Mouse (Mus musculus) olfactory bulb, adult 2 months (tissue): ENCODE data around the gene St3gal3.

Experiments used
- CTCF ChIP-seq: fragments of 200-500 bp; IDR thresholded peaks from 2 replicates; pipeline ENCODE4 v1.5.1; 2012; ENCODE audit warnings: low read depth, mild to moderate bottlenecking, low read length, moderate library complexity; ENCODE audit not compliant: insufficient read depth
- POLR2A ChIP-seq: fragments of 200-500 bp; IDR thresholded peaks from 2 replicates; pipeline ENCODE4 v1.6.1; 2012; ENCODE audit warnings: mild to moderate bottlenecking, low read depth, low read length, moderate library complexity; ENCODE audit not compliant: insufficient read depth

- TF ChIP-seq CTCF: no peak
- no peak for TF ChIP-seq POLR2A
Measured at GRCm38 (mm10) chr4:118038023-118038422, 96.7 kb downstream of the St3gal3 start.
